Mouse (Mus musculus): ENCODE data around the gene Alpi. TPM values are rescaled to one million over a fixed set of nuclear protein-coding genes. Genes with fewer than 3 reads are reported as not detected.
A peak's percentile ranks its signal among the peaks of the same experiment; 100 is the strongest.

The Alpi gene
- total RNA-seq, 2 experiments from 2014 or later, result not detected

DNA sequence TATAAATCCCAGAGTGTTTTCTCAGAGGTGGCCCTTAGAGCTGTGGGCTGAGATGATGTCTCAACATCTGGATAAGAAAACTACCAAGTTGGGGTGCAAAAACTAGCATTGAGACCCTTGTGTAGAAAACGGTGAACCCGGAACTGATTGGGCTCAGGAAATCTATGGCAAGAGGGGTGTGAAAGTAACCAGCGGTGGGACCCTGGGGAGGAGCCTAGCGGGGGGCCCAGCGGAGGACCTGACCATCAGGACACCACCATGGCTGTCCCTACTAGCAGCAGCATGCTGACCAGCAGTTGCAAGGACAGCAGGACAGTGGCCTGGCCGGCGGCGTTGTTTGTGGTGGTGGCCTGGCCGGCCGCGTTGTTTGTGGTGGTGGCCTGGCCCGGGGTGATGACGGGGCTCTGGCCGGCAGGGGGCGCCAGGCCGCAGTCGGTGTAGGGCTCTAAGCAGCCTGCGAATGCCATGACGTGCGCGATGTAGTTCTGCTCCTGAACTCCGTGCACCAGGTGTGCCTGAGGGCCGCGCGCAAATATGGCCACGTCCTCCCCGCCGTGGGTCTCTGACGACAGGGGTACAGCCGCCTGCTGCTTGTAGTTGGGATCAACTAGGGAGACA lies 2.9 kb downstream of the Alpi start:
- H3K4me3 ChIP-seq, result no peak overlapping the region
- peak; percentile 83 for TF ChIP-seq CTCF (IDR thresholded peaks at IDR 0.05)
- intact Hi-C loops (cut with DNase I), result loop anchor here (2.0 kb wide), 1 partner anchor 88 kb away; no protein-coding TSS in a partner anchor

GRCm38 (mm10) chr1:87095642-87096041 lies 5.8 kb downstream of the Alpi start:
- no peak for DNase-seq
- intact Hi-C loops (cut with DNase I), result no loop called here
- no peak overlapping the region for H3K27ac ChIP-seq
- no peak for TF ChIP-seq CTCF (IDR thresholded peaks at IDR 0.05)
- H3K4me3 ChIP-seq, result no peak overlapping the region

More for the DNA sequence above, 2.9 kb downstream of the Alpi start:
- DNase-seq, result peak; percentile 81
- H3K27ac ChIP-seq, result no peak overlapping the region

DNA sequence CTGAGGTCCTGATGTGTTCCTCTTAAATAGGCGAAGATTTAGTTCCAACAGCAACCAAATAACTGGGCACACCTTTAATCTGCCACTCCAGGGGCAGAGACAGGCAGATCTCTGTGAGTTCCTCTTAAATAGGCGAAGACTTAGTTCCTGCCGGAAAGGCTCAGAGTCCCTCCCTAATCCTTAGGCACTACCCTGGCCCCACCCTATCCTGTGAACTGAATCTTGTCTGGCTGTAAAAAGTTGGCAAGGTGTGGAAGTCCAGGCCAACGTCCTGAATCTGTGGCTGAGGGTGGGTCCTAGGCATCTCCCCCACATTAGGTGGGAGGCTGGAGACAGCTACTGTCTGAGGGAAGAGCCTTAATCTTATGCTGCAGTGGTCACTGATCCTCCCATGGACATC lies 11.6 kb downstream of the Alpi start, which contains the start of gene Alppl2:
Alppl2 (minus strand) TSS at position 101 of the 400 bp plus-strand sequence.
- intact Hi-C loops (cut with DNase I), result no loop called here
- TF ChIP-seq CTCF (IDR thresholded peaks at IDR 0.05), result no peak
- no peak for DNase-seq
- Histone ChIP-seq H3K27ac (no peak within 1 kb of the TSS), H3K4me3 (no peak within 1 kb of the TSS)

GRCm38 (mm10) chr1:87089251-87089650 lies 12.2 kb downstream of the Alpi start:
- Histone ChIP-seq H3K4me3 (no peak overlapping the region), H3K27ac (no peak overlapping the region)
- DNase-seq, result no peak
- no peak for TF ChIP-seq CTCF (IDR thresholded peaks at IDR 0.05)
- intact Hi-C loops (cut with DNase I), result no loop called here

DNA sequence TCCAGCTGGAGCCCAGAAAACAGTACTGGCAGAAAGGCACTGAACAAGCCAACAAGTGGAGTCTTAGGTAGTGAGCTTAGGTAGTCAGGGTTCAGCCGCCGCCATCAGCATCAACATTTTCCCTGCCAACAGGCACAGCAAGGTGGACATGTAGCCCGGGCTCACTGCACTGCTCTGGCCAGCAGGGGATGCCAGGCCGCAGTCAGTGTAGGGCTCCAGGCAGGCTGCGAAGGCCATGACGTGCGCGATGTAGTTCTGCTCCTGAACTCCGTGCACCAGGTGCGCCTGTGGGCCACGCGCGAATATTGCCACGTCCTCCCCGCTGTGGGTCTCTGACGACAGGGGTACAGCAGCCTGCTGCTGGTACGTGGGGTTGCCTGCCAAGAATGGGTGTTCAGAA lies 14.4 kb downstream of the Alpi start:
- DNase-seq, result no peak
- no peak for TF ChIP-seq CTCF (IDR thresholded peaks at IDR 0.05)
- H3K27ac ChIP-seq, result no peak overlapping the region
- no peak overlapping the region for H3K4me3 ChIP-seq
- intact Hi-C loops (cut with DNase I), result no loop called here

DNA sequence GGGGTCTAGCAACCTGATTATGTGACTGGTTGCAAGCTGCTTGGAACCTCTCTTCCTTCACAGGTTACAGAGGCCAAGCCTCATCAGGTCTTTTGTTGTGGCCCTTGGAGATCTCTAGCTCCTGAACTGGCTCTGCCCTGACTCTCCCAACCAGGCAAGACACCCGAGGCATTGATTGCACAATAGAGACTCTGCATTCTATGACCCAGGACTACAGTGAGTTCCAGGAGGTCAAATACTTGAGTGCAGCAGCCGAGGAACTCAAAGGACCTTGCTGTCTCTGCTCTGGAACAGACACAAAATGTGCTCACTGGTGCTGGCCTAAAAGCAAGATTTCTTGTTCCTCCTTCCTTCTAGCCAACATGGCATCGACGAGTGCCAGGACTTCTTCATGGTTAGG lies 15.2 kb downstream of the Alpi start:
- Histone ChIP-seq H3K4me3 (no peak overlapping the region), H3K27ac (no peak overlapping the region)
- no peak for DNase-seq
- intact Hi-C loops (cut with DNase I), result no loop called here
- no peak for TF ChIP-seq CTCF (IDR thresholded peaks at IDR 0.05)

- no peak overlapping the region for H3K4me3 ChIP-seq
- DNase-seq, result no peak
- no peak overlapping the region for H3K27ac ChIP-seq
- intact Hi-C loops (cut with DNase I), result no loop called here
- TF ChIP-seq CTCF (IDR thresholded peaks at IDR 0.05), result no peak
Observed at GRCm38 (mm10) chr1:87073776-87074175, 27.6 kb downstream of the Alpi start.

DNA sequence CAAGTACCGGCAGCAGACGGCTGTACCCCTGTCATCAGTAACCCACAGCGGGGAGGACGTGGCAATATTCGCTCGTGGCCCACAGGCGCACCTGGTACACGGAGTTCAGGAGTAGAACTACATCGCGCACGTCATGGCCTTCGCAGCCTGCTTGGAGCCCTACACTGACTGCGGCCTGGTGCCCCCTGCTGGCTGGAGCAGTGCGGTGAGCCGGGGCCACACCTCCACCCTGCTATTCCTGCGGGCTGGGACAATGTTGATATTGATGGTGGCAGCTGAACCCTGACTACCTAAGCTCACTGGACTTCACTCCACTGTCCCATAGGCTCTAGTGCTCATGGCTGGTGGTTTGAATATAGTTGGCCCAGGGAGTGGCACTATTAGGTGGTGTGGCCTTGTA lies 30.7 kb downstream of the Alpi start:
- DNase-seq, result peak; percentile 32
- Histone ChIP-seq H3K27ac (no peak overlapping the region), H3K4me3 (no peak overlapping the region)
- TF ChIP-seq CTCF (IDR thresholded peaks at IDR 0.05), result peak; percentile 44
- intact Hi-C loops (cut with DNase I), result no loop called here

DNA sequence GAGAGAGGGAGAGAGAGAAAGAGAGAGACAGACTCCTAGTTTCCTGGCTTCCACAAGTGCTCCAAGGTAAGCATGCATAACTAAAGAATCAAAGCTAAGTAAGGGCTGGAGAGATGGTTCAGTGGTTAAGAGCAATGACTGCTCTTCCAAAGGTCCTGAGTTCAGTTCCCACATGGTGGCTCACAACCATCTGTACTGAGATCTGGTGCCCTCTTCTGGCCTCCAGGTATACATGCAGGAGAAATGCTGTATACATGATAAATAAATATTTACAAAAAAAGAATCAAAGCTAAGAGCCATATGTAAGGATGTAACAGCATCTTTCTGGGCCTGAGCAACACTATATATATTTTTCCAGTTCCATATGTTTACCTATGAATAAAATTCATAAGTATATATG lies 40.5 kb downstream of the Alpi start:
- intact Hi-C loops (cut with DNase I), result no loop called here
- no peak overlapping the region for H3K4me3 ChIP-seq
- DNase-seq, result no peak
- TF ChIP-seq CTCF (IDR thresholded peaks at IDR 0.05), result peak; percentile 20
- no peak overlapping the region for H3K27ac ChIP-seq

GRCm38 (mm10) chr1:87059042-87059665 lies 42.3 kb downstream of the Alpi start:
- DNase-seq, result no peak
- H3K4me3 ChIP-seq, result no peak overlapping the region
- intact Hi-C loops (cut with DNase I), result no loop called here
- TF ChIP-seq CTCF (IDR thresholded peaks at IDR 0.05), result no peak
- H3K27ac ChIP-seq, result no peak overlapping the region

DNA sequence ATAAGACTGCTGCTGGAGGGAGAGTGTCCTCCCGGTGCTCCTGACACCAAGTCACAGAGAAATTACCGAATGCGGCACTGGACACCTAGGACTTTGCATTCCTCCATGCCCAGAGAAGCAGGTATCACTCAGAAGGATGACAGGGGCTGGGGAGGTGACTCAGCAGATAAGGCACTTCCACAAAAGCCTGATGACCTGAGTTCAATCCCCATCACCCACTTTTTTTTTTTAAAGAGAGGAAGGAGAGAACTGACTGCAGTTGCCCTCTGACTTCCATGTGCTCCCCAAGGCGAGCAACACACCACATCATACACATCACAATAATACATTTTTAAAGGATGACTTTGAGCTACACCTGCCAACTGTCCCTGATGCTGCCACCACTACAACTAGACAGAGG lies 44.3 kb downstream of the Alpi start:
- intact Hi-C loops (cut with DNase I), result no loop called here
- TF ChIP-seq CTCF (IDR thresholded peaks at IDR 0.05), result no peak
- DNase-seq, result no peak
- Histone ChIP-seq H3K4me3 (no peak overlapping the region), H3K27ac (no peak overlapping the region)

DNA sequence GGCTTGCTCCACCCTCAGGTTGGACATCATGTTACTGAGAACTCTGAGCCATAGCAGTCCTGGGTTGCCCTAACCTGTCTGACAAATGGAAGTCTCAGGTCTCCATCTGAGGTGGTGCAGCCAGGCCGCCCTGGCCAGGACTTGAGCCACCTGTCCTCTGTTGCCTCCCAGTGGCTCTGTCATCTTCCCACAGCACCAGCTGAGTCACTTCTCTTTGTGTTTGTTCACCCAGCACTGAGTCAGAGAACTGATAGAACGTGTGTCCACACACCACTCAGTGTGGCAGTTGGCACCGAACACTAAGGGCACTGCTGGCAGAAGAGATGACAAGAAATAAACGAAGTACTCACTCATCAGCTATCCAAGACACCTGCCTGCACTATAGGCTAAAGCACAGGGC lies 50.0 kb downstream of the Alpi start:
- TF ChIP-seq CTCF (IDR thresholded peaks at IDR 0.05), result no peak
- intact Hi-C loops (cut with DNase I), result no loop called here
- Histone ChIP-seq H3K4me3 (no peak overlapping the region), H3K27ac (no peak overlapping the region)
- DNase-seq, result no peak

- intact Hi-C loops (cut with DNase I), result no loop called here
- TF ChIP-seq CTCF (IDR thresholded peaks at IDR 0.05), result no peak
- H3K4me3 ChIP-seq, result no peak overlapping the region
- no peak overlapping the region for H3K27ac ChIP-seq
- DNase-seq, result no peak
Observed at GRCm38 (mm10) chr1:87050700-87051099, 50.7 kb downstream of the Alpi start.

DNA sequence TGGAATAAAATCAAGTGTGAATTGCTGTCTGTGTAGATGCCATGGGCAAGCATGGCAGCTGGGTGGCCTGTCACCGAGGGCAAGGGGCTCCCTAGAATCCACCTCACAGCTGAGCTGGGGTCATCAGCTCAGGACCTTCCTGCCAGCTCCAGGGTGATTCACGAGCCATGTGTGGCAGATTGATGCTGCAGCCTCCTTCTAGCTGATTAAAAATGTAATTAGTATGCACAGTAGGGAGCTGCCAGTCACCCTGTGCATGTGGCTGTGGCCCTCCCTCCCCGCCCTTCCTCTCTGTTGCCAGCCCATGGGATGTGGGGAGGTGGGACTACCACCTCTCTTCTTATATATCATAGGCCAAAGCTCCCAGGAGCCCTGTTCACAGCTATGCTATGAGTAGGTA lies 51.3 kb downstream of the Alpi start:
- Histone ChIP-seq H3K27ac (no peak overlapping the region), H3K4me3 (no peak overlapping the region)
- no peak for DNase-seq
- intact Hi-C loops (cut with DNase I), result no loop called here
- no peak for TF ChIP-seq CTCF (IDR thresholded peaks at IDR 0.05)

Other genes starting within 250 kb of the Alpi start
- gene Alppl2, start 11.7 kb downstream of the Alpi start, total RNA-seq (2021), result not detected
- gene Akp3, start 23.4 kb upstream of the Alpi start, total RNA-seq (2021), result not detected
- gene Ecel1, start 54.9 kb upstream of the Alpi start, total RNA-seq (2021), result not detected
- gene Prss56, start 81.7 kb upstream of the Alpi start, total RNA-seq (2021), result not detected
- gene Chrnd, start 89.0 kb upstream of the Alpi start, total RNA-seq (2021), result 1 to 10 TPM; 1.8 to 2.3 TPM
- not detected for gene Chrng, start 103.1 kb upstream of the Alpi start, total RNA-seq (2021)
- 10 to 100 TPM; 53.0 to 57.0 TPM for gene Eif4e2, start 112.3 kb upstream of the Alpi start, total RNA-seq (2021)
- gene Efhd1, start 162.8 kb upstream of the Alpi start, total RNA-seq (2021), result 1 to 10 TPM; 3.7 to 7.4 TPM
- gene Gigyf2, start 225.4 kb upstream of the Alpi start, total RNA-seq (2021), result 10 to 100 TPM; 38.2 to 40.2 TPM

Measured in gastrocnemius, adult 2 months (tissue).